Mouse (Mus musculus) olfactory bulb, adult 2 months (tissue): ENCODE measurements around the gene Otop3.

Experiments used
- CTCF ChIP-seq: fragments of 200-500 bp; IDR thresholded peaks from 2 replicates; pipeline ENCODE4 v1.5.1; 2012; ENCODE audit warnings: low read depth, mild to moderate bottlenecking, low read length, moderate library complexity; ENCODE audit not compliant: insufficient read depth
- POLR2A ChIP-seq: fragments of 200-500 bp; IDR thresholded peaks from 2 replicates; pipeline ENCODE4 v1.6.1; 2012; ENCODE audit warnings: mild to moderate bottlenecking, low read depth, low read length, moderate library complexity; ENCODE audit not compliant: insufficient read depth

GRCm38 (mm10) chr11:115306863-115307262, 27.7 kb upstream of the Otop3 start, which contains the start of gene Otop2:
- no peak for TF ChIP-seq CTCF
- TF ChIP-seq POLR2A, result no peak
